Mouse (Mus musculus) intestine, embryonic 14.5 days (tissue): ENCODE results near the gene Dnph1. TPM values are rescaled to one million over a fixed set of nuclear protein-coding genes. Genes with fewer than 3 reads are reported as not detected.

ENCODE experiments used
- polyA plus RNA-seq: library from polyadenylated mRNA; unstranded; fragments of >200 nt; fragmentation: Nextera tagmentation; extraction: Ambion mirVana; gene quantifications from 2 replicates; pipeline ENCODE4 v1.2.1, GENCODE M21; 2014

Gene Dnph1
- polyA plus RNA-seq, 1 experiment from 2014 or later = 58.4 TPM

Other genes starting within 250 kb of the Dnph1 start
- gene Polr1c, start 248.7 kb upstream of the Dnph1 start, polyA plus RNA-seq = 93.7 and 96.4 TPM in 2 replicates
- gene Yipf3, start 248.6 kb upstream of the Dnph1 start, polyA plus RNA-seq = 102 and 112 TPM in 2 replicates
- 0.55 and 0.65 TPM in 2 replicates for gene Lrrc73, start 243.2 kb upstream of the Dnph1 start, polyA plus RNA-seq
- 32.4 and 35.7 TPM in 2 replicates for gene Tjap1, start 213.7 kb upstream of the Dnph1 start, polyA plus RNA-seq
- 0.19 and 0.58 TPM in 2 replicates for gene Dlk2, start 199.3 kb upstream of the Dnph1 start, polyA plus RNA-seq
- gene Abcc10, start 168.4 kb upstream of the Dnph1 start, polyA plus RNA-seq = 5.4 and 5.6 TPM in 2 replicates
- 8.5 and 14.6 TPM in 2 replicates for gene Zfp318, start 113.0 kb upstream of the Dnph1 start, polyA plus RNA-seq
- gene Crip3, start 67.8 kb upstream of the Dnph1 start, polyA plus RNA-seq = 0.57 and 0.67 TPM in 2 replicates
- gene Slc22a7, start 58.3 kb upstream of the Dnph1 start, polyA plus RNA-seq = not detected in 2 replicates
- 0.32 and 0.39 TPM in 2 replicates for gene Ttbk1, start 9.0 kb upstream of the Dnph1 start, polyA plus RNA-seq
- 3.8 and 3.9 TPM in 2 replicates for gene Cul9, start 49.7 kb downstream of the Dnph1 start, polyA plus RNA-seq
- gene Srf, start 59.5 kb downstream of the Dnph1 start, polyA plus RNA-seq = 11.9 and 12.4 TPM in 2 replicates
- 54.0 and 56.6 TPM in 2 replicates for gene Ptk7, start 132.8 kb downstream of the Dnph1 start, polyA plus RNA-seq
- gene Klc4, start 149.3 kb downstream of the Dnph1 start, polyA plus RNA-seq = 42.1 and 45.7 TPM in 2 replicates
- 134 and 144 TPM in 2 replicates for gene Mrpl2, start 149.5 kb downstream of the Dnph1 start, polyA plus RNA-seq
- 43.4 and 43.7 TPM in 2 replicates for gene Cul7, start 153.6 kb downstream of the Dnph1 start, polyA plus RNA-seq
- gene Rrp36, start 177.6 kb downstream of the Dnph1 start, polyA plus RNA-seq = 49.1 and 57.7 TPM in 2 replicates
- gene Mea1, start 182.1 kb downstream of the Dnph1 start, polyA plus RNA-seq = 156 and 161 TPM in 2 replicates
- gene Klhdc3, start 184.2 kb downstream of the Dnph1 start, polyA plus RNA-seq = 109 and 110 TPM in 2 replicates
- 85.6 and 88.5 TPM in 2 replicates for gene Ppp2r5d, start 208.4 kb downstream of the Dnph1 start, polyA plus RNA-seq
- 18.3 and 20.8 TPM in 2 replicates for gene Pex6, start 214.8 kb downstream of the Dnph1 start, polyA plus RNA-seq
- 0.23 and 1.5 TPM in 2 replicates for gene Gnmt, start 232.5 kb downstream of the Dnph1 start, polyA plus RNA-seq